Mouse (Mus musculus): ENCODE results near the gene Gm21983.
A peak's percentile ranks its signal among the peaks of the same experiment; 100 is the strongest.

Gene Gm21983

DNA sequence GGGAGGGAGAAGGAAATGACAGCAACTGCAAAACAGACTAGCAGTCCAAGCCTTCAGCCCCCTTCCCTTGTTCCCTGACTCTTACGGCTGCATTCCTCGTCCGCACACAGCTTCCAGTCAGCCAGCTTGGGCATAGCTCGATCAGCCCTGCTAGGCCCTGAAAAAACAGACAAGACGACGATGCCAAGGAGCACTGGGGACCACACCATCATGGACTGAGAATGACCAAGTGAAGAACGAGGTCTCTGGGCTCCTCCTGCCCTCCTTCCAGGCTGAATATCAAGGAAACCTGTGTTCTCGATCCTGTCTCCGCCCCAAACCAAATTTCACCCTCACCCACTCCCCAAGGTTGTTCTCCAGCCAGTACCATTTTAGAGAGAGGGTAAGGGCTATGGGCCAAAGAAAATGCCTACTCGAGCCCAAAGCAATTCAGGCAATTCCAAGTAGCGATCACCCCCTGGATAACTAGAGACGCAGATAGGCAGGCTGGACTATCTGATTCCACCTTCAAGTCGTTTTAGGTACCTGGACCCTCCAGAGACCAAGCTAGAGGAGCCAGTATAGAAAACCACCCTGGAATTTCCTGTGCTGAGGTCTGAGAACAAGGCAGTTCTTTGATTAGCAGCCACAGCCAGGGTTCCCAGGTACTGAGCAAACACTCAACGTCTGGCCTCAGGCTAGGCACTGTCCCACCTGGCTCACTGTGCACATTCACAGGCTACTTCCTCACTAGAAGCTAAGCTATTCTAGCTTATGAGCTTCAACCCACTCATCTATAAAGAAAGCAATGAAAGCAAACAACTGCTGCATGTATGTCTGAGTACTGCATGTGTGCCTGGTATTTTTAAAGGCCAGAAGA, at the start of gene Gm21983, which contains the start of gene Mia:
Gene Gm21983 (minus strand): TSS at position 250 of the 859 bp plus-strand sequence.
Gene Mia (minus strand): TSS at position 321 of the 859 bp plus-strand sequence.
- DNase-seq (ENCODE audit: low spot score): no peak

DNA sequence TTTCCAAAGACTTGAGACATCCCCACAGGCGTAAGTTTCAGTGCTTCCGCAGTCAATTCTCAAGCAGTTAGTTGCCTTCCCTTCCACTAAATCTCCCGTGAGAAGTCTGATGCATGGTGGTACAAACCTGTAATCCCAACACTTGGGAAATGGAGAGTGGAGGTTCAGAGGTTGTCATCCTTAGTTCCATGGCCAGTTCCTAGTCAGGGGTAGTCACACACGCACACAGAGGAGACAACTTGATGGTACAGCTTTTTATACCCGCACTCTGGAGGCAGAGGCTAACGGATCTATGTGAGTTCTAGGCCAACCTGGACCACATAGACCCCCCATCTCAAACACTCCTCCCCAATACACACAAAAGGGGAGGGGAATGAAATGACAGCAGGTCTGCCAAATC, 48.0 kb upstream of the Gm21983 start:
- DNase-seq (ENCODE audit: low spot score): no peak

DNA sequence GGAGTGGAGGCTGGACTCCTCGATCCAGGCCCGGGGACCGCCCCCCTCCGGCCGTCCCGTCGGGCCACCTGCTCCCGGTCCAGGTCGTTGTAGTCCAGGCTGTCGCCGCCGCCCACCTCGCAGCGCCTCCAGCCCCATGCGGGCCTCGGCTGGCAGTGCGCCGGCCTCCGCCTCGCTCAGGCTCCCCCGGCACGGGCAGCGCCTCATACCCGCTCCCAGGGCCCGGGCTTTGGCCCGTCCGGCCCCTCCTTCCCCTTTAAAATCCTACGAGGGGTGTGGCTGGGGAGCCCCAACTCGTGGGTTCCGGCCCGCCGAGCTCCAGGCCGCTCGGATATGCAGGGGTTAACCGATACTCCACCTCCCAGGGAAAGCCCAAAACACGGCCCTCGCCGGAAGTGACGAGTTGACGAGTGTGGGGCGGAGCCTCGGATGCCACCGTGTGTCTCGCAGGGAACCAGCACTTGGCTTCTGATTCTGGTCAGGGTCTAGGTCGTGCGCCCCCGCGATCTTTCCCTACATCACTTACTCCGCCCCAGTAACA, 47.5 kb upstream of the Gm21983 start, which contains the start of gene Itpkc:
Gene Itpkc (minus strand): TSS at position 381 of the 541 bp plus-strand sequence.
- DNase-seq (ENCODE audit: low spot score): peak; percentile 84

DNA sequence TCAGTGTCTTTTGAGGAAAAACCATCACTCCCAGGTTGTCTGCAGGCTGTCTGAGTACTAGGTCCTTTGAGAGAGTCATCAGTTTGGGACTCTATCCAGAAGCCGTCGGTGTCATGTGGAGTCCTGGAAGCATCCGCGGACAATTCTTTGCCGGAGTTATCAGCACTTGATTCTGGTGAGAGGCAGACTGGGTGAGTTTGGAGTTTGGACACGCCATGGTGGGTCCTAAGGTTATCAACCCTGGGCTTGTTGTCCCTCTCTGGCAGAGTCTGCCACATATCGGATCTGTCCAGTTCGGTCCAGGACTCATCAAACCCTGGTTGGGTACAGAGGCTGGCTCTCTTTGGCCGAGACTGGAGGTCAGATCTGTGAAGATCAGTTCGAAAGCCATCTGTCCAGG, 46.8 kb upstream of the Gm21983 start:
- no peak for DNase-seq (ENCODE audit: low spot score)

DNA sequence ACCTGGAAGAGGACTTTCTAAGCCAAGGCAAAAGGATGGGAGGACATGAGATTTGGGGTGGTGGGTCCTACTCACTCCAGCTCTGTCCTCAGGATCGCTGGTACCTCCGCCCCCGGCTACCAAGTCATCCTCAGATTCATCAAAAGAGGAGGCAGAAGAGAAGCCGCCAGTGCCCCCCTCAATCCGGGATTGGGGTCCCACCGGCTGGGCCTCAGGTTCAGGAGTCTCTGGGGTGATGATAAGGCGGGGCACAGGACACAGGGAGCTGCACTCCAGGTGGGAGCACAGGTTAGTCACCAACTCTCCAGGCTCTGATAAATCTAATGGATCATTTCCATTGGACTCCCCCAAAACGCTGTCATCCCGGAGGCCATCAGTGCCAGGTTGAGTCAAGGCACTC, 46.4 kb upstream of the Gm21983 start:
- DNase-seq (ENCODE audit: low spot score): no peak

DNA sequence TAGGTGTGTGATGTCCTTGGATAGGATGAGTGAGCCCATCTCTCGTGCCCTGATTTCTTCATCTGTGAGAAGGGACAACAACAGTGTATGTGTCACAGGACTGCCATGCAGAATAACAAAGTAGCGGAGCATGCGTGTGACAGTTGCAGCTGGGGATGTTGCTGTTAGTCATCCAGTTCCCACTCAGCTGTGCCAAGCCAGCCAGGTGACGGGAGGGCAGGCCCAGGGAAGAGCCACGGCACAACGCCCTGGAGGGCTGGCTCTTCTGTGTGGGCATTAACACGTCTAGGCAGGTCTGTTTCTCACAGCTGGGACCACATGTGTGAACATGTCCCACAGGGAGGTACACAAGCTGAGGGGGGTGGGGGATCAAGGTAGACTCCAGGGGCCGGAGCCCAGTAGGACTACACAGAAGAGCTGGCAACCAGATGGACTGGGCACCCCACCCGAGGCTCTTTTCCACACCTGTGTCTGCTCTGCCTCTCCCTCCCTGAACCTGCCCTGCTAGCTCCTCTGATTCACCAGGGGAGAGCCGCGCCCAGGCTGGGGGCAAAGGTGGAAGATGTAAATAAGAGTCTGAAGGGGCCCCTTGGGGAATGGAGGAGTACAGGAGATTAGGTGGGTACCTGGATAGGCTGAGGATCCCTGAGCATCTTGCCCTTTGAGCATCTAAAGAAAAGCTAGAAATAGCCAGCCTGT, 44.1 kb upstream of the Gm21983 start:
- no peak for DNase-seq (ENCODE audit: low spot score)

DNA sequence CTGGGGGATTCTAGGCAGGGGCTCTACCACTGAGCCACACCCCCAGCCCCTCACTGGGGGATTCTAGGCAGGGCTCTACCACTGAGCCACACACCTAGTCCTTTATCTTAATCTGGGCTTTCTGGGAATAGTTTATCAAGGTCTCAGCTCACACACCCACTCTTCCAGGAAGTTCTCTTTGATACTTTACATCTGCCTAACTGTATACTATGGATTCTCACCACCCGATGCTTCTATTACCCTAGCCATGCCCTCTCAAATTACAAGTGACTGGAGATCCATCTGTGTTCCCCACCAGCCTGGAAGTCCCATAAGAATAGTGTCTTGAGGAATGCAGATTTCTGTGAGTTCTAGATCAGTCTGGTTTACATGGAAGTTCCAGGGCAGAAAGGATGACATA, 41.7 kb upstream of the Gm21983 start:
- DNase-seq (ENCODE audit: low spot score): no peak

DNA sequence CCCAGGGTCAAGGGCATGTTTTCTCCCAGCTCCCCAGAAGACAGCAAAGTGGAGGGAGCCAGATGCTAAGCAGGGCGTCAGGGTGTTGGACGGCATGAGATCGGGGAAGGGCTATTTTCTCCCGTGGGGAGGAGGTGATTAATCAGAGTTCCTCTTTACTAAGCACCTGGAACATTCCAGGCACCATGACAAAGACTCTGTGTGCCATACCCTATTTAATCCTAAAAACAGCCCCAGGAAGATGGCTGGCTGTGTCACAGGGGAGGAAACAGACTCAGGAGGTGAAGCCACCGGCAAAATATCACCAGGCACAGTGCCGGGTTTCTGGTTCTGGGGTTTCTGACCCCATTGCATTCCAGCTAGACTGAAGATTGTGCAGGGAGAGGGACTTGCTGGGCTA, 41.1 kb upstream of the Gm21983 start:
- no peak for DNase-seq (ENCODE audit: low spot score)

DNA sequence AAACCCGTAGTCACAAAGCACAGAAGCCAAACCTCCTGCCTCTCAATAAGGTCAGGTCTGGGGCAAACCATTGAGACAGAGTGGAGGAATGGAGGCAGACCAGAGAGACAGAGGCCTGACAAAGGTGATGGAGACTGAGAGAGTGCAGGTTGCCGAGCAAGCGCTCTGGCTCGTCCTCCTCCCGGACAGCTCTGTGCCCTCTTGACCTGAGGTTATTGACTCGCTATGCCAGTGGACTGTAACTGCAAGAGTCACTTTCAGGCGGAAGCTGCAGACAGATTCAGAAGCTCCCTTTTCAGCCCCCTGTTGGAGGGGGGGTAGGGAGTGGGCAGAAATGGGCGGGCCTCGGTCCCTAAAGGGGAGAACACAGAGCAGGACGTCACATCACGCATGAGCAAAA, 39.1 kb upstream of the Gm21983 start:
- DNase-seq (ENCODE audit: low spot score): no peak

DNA sequence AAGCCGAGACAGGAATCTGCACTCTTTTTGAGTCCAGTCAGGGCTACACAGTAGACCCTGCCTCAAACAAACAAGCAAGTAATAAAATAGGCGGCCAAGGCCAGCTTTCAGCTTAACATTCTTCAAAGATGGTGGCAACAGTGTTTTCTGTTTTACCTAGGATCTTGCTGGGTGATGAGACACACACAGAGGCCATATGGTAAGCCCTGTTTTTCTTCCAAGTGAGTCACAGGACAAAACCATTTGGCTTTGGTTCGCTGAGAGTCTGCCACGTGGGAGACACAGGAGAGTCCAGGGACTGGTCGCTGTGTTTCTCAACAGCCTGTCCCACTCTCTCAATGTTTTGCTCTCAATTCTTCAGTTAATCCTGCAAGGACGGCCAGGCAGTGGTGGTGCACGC, 37.7 kb upstream of the Gm21983 start:
- no peak for DNase-seq (ENCODE audit: low spot score)

DNA sequence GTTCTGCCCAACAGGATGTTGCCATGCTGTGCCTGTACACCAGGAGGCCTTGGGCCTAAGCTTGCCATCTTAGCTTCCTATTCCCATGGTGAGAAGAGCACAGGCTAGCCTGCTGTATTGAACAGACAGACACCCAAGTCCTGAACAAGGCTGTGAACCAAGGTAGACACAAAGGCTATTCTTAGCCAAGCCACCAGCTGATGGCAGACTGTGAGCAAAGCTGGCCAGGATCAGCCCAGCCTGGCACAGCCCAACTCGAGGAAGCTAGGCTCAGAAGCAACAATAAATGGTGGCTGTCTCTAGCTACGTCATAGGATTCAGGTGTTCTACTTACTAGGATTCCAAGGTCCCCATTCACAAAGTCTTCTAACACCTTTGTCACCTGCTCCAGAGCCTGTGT, 31.7 kb upstream of the Gm21983 start:
- DNase-seq (ENCODE audit: low spot score): no peak

DNA sequence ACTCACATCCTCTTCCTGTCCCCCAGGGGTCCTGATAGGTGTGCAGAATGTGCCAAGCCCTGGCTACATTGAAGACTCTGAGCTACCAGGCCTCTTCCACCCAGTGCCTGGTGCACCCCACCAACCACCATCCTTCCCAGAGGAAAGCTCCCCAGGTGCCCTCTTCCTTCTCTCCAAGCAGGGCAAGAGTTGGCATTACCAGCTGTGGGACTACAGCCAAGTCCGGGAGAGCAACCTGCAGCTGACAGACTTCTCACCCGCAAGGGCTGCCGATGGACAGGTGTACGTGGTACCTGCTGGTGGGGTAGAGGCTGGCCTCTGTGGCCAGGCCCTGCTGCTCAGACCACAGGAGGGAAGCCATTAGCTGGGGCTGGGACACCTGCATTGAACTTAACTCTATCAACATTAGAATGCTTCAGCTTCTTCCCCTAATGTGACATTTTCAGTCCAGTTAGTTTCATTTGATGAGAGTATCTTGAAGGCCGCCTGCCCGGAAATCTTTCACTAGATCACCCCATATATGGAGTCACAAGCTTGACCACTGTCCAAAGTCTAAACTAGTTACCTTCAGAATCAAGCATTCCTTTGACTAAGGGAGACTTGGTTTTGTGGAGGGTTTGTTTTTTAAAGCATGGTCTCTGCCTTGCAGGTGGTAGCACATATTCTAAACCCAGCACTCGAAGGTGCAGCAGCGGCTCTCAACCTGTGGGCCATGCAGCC, 23.0 kb upstream of the Gm21983 start:
- DNase-seq (ENCODE audit: low spot score): no peak

DNA sequence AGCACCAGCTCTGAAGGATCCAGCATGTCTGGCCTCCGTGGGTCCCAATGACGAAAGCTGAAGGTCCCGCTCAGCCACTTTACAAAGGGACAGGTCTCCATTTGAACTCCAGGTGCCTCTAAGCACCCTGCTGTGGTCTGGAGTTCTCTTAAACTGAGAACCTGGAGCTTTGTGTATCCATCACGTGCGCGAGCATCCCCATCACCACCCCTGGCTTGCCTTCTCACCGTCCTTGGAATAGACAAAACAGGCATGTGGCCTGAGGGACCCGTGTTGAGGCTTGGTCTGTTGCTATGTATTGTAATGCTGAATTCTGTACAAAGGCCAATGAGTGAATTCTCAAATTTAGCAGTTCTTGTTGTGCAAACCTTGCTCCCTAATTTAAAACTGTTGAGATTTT, 17.9 kb upstream of the Gm21983 start:
- DNase-seq (ENCODE audit: low spot score): no peak

DNA sequence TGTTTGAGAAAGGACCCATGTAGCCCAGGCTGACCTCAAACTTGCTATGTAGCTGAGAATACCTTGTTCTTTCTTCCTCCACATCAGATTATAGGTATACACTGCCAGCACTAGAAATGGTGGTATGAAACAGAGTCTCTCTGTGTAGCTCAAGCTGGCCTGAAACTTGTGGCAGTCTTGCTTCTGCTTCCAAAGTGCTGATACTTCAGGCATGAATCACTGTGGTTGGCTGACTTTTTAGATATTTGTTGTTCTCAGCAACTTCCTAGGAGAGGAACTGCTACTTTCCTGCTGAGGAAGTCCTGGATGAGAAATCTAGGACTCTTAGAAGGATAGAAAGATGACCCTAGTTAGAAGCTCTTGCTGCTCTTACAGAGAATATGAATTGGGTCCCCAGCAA, 17.5 kb upstream of the Gm21983 start:
- no peak for DNase-seq (ENCODE audit: low spot score)

DNA sequence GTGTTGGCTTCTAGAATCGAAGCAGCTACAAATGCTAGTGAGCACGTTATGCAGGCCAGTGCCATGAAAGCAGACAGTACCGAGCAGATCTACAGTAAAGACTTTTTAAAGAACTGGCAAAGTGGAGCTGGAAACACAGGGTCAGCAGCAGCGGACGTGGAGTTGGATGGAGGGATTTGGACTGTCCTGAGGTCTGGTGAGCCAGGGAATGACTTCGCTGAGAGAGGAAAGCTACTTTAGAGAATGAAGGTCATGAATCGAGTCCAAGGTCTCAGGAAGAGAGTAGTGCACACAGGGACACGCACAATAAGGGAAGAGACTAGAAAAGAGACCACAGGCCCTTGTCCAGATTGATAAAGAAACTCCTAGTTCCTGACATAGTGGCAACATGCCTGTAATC, 16.7 kb upstream of the Gm21983 start:
- no peak for DNase-seq (ENCODE audit: low spot score)

DNA sequence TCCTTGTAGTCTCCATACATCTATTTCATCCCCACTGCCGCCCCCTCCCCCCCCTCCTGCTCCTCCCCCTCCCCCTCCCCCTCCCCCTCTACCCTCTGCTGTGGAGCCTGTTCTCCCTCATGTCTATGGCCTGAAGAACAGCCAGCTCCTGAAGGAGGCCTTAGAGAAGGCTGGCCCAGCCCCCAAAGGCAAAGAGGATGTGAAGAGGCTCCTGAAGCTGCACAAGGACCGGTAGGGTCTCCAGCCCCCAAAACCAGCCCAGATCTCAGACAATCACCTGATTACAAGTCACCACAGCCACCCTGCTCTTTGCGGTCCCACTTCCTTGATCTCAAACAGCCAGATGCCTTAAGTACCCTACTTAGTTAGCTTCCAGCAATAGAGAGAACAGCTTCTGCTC, 16.2 kb upstream of the Gm21983 start:
- DNase-seq (ENCODE audit: low spot score): no peak

DNA sequence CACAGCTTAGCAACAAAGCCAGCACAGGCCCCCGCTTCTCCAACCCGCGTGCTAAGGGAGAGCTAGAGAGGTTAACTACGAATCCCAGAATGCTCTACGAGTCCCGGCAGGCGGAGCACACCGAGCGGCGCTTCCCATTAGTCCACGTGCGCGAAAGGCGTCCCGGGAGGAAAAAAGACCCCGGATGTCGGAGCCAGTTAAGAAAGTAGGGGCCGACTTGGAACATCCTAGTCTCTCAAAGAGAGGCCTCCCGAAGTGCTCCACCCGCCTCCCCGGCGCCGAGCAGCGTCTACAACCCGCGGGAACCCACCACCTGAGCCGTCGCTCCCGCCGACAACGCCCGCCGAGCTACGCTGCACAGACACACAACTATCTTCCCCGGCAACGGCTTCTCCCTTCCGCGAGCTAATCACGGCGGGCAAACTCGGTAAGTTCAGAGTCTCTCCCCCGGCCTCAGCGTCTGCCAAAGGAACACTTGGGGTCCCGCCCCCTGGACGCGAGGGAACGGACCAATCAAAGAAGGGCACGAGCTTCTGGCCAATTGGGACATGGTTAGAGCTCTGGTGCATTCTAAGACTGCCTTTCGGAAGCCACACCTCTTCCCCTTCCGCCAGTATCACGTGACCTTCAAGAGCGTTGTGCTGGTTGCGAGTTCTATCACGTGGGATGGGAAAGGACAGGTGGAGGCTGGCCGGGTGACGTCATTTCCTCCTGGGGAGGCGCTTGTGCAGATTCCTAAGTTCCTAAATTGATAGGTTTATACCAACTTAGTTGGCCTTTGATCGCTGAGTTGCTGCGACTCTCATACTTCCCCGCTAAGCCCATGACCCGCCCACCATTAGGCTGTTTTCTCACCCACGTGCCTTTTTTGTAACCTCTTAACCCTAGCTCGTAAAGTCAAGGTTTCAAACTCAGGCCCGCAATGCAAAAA, 15.1 kb upstream of the Gm21983 start, which contains the start of the genes BC024978 and Snrpa:
Gene BC024978 (plus strand): TSS at position 101 of the 931 bp plus-strand sequence.
Gene Snrpa (minus strand): TSS at position 591 of the 931 bp plus-strand sequence.
- peak; percentile 98 for DNase-seq (ENCODE audit: low spot score)

DNA sequence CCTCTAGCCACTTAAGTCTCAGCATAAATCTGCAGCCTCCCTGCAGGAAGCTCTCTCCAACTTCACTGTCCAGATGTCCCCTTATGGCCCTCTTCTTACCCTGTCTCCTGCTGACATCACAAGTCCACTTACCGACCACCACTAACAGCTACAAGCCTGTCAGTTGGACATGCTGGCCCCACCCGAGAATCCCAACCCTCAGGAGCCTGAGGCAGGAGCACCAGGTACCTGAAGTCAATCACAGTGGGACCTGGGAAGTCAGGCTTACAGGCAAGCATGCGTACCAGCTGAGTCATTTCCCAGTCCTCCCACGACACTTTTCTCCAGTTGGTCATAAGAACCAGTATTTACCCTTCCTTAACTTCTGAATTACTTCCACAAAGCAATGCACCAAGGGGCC, 12.8 kb upstream of the Gm21983 start:
- no peak for DNase-seq (ENCODE audit: low spot score)

DNA sequence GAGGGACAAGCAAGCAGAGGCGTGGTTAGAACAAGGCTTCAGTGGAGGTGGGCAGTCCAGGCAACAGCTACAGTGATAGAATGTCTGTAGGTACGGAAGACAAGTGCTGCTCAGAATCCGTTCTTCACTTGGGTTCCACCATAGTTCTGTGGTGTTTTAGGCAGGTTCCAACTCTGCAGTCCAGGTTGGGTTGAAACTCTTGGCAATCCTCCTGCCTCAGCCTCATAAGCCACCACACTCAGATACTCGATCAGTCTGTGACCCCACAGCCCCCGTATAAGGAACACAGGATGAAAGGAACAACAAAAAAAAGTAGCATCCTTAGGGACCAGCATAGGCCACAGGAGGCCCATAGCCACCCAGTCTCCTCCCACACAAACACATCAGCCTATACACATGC, 11.5 kb upstream of the Gm21983 start:
- DNase-seq (ENCODE audit: low spot score): no peak

DNA sequence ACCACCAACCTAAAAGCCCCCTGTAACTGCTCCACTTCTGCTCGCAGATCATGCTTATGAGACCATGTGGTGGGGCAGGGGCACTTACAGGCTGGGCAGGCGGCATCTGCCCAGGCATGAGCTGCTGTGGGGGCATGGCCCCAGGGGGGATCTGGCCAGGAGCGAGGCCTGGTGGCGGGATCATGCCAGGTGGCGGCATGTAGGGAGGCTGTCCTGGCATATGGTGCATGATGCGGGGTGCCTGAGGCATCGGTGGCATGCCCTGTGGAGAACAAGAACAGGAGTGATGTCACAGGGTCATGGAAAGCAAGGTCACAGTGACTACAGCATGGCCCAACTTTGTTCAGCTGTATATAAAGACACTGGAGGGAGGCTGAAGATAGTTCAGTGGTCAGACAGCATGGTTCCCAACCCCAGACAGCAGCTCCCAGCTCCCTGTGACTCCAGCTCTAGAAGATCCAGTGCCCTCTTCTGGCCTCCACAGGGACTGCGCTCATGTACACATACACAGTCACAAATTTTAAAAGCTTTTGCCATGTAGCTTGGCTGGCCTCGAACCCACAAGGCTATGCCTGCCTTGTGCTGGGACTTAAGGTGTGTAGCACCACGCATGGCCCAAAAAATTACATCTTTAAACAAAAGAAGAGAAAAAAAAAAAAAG, 8.5 kb upstream of the Gm21983 start:
- DNase-seq (ENCODE audit: low spot score): no peak

DNA sequence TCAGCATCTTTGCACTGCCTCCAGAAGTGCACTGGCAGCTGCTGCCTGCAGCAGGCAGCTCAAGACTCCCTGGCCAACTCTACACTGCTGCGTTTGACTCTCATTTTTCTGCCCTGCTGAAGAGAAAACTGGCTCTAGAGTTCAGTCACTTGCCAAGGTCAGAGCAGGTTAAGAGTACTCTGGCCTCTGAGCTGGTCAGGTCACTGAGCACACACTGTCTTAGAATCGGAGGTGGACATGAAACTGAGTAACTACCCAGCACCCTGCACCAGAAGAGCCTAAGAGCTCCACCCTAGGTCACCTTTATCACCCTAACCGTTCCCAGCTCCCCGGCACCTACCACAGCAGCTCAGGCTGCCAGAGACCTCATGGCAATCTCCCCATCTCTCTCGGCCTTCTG, 5.1 kb upstream of the Gm21983 start:
- no peak for DNase-seq (ENCODE audit: low spot score)
